Mouse (Mus musculus): Measurements from ENCODE around the gene Nek4. TPM values are rescaled to one million over a fixed set of nuclear protein-coding genes. Genes with fewer than 3 reads are reported as not detected.
A peak's percentile ranks its signal among the peaks of the same experiment; 100 is the strongest.

Gene Nek4
- polyA plus RNA-seq (2012; ENCODE audit: insufficient read depth, insufficient read length, missing spikeins): 4.9 and 5.0 TPM in 2 replicates

DNA sequence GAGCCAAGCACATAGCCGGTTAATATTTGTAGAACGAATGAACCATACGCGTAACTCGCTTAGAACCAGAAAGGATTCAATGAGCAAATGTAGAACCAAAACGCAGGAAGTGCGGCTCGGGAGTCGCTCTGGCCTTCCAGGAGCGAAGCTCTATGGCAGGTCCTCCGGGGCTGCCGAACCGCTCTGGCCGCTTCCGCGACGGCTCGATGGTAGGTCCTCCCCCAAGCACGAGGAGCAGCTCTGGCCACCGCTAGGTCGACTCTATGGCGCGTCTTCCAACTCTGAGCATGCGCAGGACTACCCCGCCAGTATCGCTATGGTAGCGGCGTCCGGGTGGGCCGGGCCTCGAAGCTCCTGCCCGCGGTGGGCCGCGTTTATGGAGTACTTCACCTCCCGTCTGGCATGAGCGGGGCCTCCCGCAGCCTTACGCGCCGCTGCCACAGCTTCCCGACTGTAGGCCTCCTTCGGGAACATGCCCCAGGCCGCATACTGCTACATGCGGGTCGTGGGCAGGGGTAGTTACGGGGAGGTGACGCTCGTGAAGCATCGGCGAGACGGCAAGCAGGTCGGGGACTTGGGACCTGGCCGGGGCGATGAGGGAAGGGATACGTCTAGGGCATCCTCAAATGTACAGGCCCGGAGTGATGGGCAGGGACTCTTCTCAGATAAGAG is at the start of gene Nek4:
Nek4 (plus strand) TSS at position 224 of the 672 bp plus-strand sequence.
- H3K4me1 ChIP-seq (ENCODE audit: control insufficient read depth, insufficient read depth, insufficient read length, low read length): peaks cover 6% of the 10 kb centered on the region; the same call in 1 of the 2 replicates
- H3K27ac ChIP-seq (replicated peaks; ENCODE audit: low read depth, low read length): peak within 1 kb of the TSS; percentile 68
- peak within 1 kb of the TSS; percentile 97 for H3K4me3 ChIP-seq (ENCODE audit: insufficient read depth, low read depth, low read length)

DNA sequence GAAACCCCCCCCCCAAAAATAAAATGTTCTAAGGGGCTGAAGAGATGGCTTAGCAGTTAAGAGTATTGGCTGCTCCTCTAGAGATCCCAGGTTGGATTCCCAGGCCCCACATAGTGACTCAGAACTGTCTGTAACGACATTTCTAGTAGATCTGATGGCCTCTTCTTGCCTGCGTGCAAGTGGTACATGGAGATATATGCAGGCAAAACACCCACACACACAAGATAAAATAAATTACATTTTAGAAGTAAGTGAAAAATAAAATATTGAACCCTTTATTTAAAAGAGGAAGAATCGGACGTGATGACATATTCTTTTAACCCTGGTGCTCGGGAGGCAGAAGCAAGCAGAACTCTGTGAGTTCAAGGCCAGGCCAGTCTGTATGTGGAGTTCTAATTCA is 48.5 kb upstream of the Nek4 start:
- Histone ChIP-seq H3K27ac (replicated peaks; ENCODE audit: low read depth, low read length) (no peak overlapping the region), H3K4me3 (ENCODE audit: insufficient read depth, low read depth, low read length) (no peak overlapping the region), H3K4me1 (ENCODE audit: control insufficient read depth, insufficient read depth, insufficient read length, low read length) (peaks cover 4% of the 10 kb centered on the region; the same call in 1 of the 2 replicates)

DNA sequence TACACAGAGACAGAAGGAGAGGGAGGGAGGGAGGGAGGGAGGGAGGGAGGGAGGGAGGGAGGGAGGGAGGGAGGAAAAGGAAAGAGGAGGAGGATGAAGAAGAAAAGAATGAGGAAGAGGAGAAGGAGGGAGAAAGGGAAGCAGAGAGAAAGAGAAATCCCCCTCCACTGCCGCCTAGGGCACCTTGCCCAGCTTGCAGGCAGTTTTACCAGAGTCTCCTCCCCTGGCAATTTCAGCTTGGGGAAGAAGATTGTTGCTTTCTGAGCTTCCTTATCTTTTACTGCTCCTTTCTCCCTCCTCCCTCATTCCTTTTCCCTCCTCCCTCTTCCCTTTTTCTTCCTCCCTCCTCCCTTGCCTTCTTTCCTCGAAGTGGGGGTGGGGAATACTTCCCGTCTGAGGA is 48.1 kb upstream of the Nek4 start:
- Histone ChIP-seq H3K4me3 (ENCODE audit: insufficient read depth, low read depth, low read length) (no peak overlapping the region), H3K27ac (replicated peaks; ENCODE audit: low read depth, low read length) (no peak overlapping the region), H3K4me1 (ENCODE audit: control insufficient read depth, insufficient read depth, insufficient read length, low read length) (peaks cover 4% of the 10 kb centered on the region; the same call in 1 of the 2 replicates)

DNA sequence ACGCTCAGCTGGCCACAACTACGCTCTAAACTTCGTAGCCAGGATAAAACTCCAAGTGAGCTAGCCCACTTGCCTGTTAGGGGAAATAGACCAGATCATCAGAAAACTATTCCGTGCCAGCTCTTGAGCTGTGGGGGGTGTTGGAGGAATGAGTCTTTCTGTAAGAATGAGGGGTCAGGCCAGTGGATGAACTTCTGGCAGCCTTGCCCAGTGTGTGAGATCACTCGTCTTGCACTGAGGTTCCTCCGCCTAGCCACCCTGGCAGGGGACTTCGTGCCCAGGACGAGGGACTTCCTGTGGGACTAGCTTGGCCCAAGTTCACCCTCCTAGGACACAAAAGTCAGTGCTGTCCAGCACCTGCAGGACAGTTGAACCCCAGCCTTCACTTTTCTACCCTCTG is 46.9 kb upstream of the Nek4 start:
- Histone ChIP-seq H3K4me3 (ENCODE audit: insufficient read depth, low read depth, low read length) (no peak overlapping the region), H3K4me1 (ENCODE audit: control insufficient read depth, insufficient read depth, insufficient read length, low read length) (peaks cover 4% of the 10 kb centered on the region; the same call in 1 of the 2 replicates), H3K27ac (replicated peaks; ENCODE audit: low read depth, low read length) (no peak overlapping the region)

GRCm38 (mm10) chr14:30906001-30906400 is 45.2 kb upstream of the Nek4 start:
- Histone ChIP-seq H3K27ac (replicated peaks; ENCODE audit: low read depth, low read length) (no peak overlapping the region), H3K4me3 (ENCODE audit: insufficient read depth, low read depth, low read length) (no peak overlapping the region), H3K4me1 (ENCODE audit: control insufficient read depth, insufficient read depth, insufficient read length, low read length) (peaks cover 4% of the 10 kb centered on the region; the same call in 1 of the 2 replicates)

GRCm38 (mm10) chr14:30907814-30908265 is 43.3 kb upstream of the Nek4 start:
- Histone ChIP-seq H3K4me3 (ENCODE audit: insufficient read depth, low read depth, low read length) (no peak overlapping the region), H3K27ac (replicated peaks; ENCODE audit: low read depth, low read length) (no peak overlapping the region)

DNA sequence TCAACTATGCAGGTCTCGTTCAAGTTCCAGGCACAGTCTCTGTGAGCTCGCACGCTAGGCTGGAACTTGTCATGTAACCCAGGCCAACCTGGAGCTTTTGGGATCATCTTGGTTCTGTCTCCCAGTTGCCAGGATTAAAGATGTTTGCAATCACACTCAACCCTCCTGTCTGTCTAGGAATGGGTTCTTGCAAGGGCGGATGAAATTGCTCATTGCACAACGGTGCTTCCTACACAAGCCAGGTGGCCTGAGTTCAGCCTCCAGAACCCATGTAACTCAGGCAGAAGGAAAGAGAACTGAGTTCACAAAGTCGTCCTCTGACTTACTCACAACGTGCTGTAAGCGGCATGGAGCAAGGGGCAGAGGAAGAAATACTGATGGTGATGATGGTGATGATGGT is 40.0 kb upstream of the Nek4 start:
- H3K27ac ChIP-seq (replicated peaks; ENCODE audit: low read depth, low read length): no peak overlapping the region
- no peaks in the 10 kb centered on the region for H3K4me1 ChIP-seq (ENCODE audit: control insufficient read depth, insufficient read depth, insufficient read length, low read length)
- H3K4me3 ChIP-seq (ENCODE audit: insufficient read depth, low read depth, low read length): no peak overlapping the region

More at GRCm38 (mm10) chr14:30907814-30908265, 43.3 kb upstream of the Nek4 start:
- H3K4me1 ChIP-seq (ENCODE audit: control insufficient read depth, insufficient read depth, insufficient read length, low read length): peaks cover 4% of the 10 kb centered on the region; the same call in 1 of the 2 replicates

- Histone ChIP-seq H3K4me1 (ENCODE audit: control insufficient read depth, insufficient read depth, insufficient read length, low read length) (no peaks in the 10 kb centered on the region), H3K4me3 (ENCODE audit: insufficient read depth, low read depth, low read length) (no peak overlapping the region), H3K27ac (replicated peaks; ENCODE audit: low read depth, low read length) (no peak overlapping the region)
These were observed 38.5 kb upstream of the Nek4 start for GRCm38 (mm10) chr14:30912641-30913040.

- Histone ChIP-seq H3K4me3 (ENCODE audit: insufficient read depth, low read depth, low read length) (no peak overlapping the region), H3K27ac (replicated peaks; ENCODE audit: low read depth, low read length) (no peak overlapping the region)
These were observed 37.8 kb upstream of the Nek4 start for GRCm38 (mm10) chr14:30913404-30913803.

DNA sequence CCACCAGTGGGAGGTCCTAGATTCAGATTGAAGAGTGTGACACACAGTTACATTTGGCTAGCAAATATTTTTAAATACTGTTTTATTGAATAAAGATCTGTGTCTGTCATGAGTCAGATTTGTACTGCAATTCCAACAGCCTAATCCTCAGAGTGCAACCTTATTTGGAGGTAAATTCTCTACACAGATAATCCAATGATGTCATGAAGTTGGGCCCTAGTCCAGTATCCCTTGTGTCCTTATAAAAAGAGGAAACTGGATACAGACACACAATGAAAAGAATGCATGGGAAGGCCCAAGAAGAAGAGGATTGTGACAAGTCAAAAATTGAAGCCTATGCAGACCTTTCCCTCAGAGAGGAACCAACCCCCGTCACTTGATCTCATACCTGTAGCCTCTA is 34.7 kb upstream of the Nek4 start:
- Histone ChIP-seq H3K4me3 (ENCODE audit: insufficient read depth, low read depth, low read length) (no peak overlapping the region), H3K4me1 (ENCODE audit: control insufficient read depth, insufficient read depth, insufficient read length, low read length) (peaks cover 5% of the 10 kb centered on the region), H3K27ac (replicated peaks; ENCODE audit: low read depth, low read length) (no peak overlapping the region)

More at GRCm38 (mm10) chr14:30913404-30913803, 37.8 kb upstream of the Nek4 start:
- no peaks in the 10 kb centered on the region for H3K4me1 ChIP-seq (ENCODE audit: control insufficient read depth, insufficient read depth, insufficient read length, low read length)

- H3K27ac ChIP-seq (replicated peaks; ENCODE audit: low read depth, low read length): no peak overlapping the region
- H3K4me1 ChIP-seq (ENCODE audit: control insufficient read depth, insufficient read depth, insufficient read length, low read length): peaks cover 10% of the 10 kb centered on the region
- no peak overlapping the region for H3K4me3 ChIP-seq (ENCODE audit: insufficient read depth, low read depth, low read length)
These were observed 29.0 kb upstream of the Nek4 start for GRCm38 (mm10) chr14:30922053-30922670.

GRCm38 (mm10) chr14:30923375-30924105 is 27.6 kb upstream of the Nek4 start, which contains the start of gene Itih3:
Itih3 (minus strand) TSS chr14:30923760.
- Histone ChIP-seq H3K4me3 (ENCODE audit: insufficient read depth, low read depth, low read length) (no peak within 1 kb of the TSS), H3K27ac (replicated peaks; ENCODE audit: low read depth, low read length) (no peak within 1 kb of the TSS), H3K4me1 (ENCODE audit: control insufficient read depth, insufficient read depth, insufficient read length, low read length) (peaks cover 10% of the 10 kb centered on the region)

DNA sequence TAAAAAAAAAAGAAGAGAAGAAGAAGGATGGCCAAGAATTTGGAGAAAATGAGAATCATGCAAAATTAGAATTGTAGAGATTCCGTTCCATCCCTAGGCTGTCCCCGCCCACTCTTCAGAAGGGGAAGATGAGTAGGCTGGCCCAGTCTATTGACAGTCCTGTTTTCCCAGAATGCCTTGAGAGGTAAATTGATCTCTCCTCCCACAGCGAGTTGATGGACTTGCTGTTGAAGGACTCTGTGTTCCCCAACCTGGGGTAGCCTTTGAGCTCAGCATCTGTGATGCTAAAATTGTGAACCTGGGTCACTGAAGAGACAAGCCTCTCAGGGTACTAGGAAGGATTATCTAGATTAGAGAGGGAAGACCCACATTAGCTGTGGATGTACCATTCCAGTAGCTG is 25.7 kb upstream of the Nek4 start:
- Histone ChIP-seq H3K27ac (replicated peaks; ENCODE audit: low read depth, low read length) (no peak overlapping the region), H3K4me3 (ENCODE audit: insufficient read depth, low read depth, low read length) (no peak overlapping the region), H3K4me1 (ENCODE audit: control insufficient read depth, insufficient read depth, insufficient read length, low read length) (peaks cover 10% of the 10 kb centered on the region)

- no peak overlapping the region for H3K27ac ChIP-seq (replicated peaks; ENCODE audit: low read depth, low read length)
These were observed 20.8 kb upstream of the Nek4 start for GRCm38 (mm10) chr14:30930386-30930785.

DNA sequence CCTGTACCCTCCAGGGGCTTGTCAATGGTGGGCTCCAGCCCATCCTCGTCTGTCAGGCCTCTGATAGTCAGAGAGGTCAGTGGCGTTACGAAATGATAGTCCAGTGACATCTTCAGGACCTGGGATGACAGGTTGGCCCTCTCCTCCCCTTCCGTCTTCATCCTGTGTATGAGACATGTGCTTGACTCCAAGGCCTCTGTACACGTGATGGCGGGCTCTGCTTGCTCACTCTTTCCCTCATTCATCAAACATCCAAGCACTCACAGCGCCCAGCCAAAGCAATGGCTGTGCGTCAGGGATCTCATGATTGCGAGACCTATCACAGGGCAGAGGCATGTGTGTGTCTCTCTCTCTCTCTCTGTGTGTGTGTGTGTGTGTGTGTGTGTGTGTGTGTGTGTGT is 17.8 kb upstream of the Nek4 start:
- H3K4me3 ChIP-seq (ENCODE audit: insufficient read depth, low read depth, low read length): no peak overlapping the region
- no peak overlapping the region for H3K27ac ChIP-seq (replicated peaks; ENCODE audit: low read depth, low read length)
- no peaks in the 10 kb centered on the region; the same call in 1 of the 2 replicates for H3K4me1 ChIP-seq (ENCODE audit: control insufficient read depth, insufficient read depth, insufficient read length, low read length)

More at GRCm38 (mm10) chr14:30930386-30930785, 20.8 kb upstream of the Nek4 start:
- Histone ChIP-seq H3K4me3 (ENCODE audit: insufficient read depth, low read depth, low read length) (no peak overlapping the region), H3K4me1 (ENCODE audit: control insufficient read depth, insufficient read depth, insufficient read length, low read length) (no peaks in the 10 kb centered on the region; the same call in 1 of the 2 replicates)
